Mouse (Mus musculus): ENCODE data around the gene Ptar1. TPM values are rescaled to one million over a fixed set of nuclear protein-coding genes. Genes with fewer than 3 reads are reported as not detected.
A peak's percentile ranks its signal among the peaks of the same experiment; 100 is the strongest.

Ptar1 gene
- total and polyA plus RNA-seq, 2 experiments from 2014 or later = 5.2 to 17.0 TPM

DNA sequence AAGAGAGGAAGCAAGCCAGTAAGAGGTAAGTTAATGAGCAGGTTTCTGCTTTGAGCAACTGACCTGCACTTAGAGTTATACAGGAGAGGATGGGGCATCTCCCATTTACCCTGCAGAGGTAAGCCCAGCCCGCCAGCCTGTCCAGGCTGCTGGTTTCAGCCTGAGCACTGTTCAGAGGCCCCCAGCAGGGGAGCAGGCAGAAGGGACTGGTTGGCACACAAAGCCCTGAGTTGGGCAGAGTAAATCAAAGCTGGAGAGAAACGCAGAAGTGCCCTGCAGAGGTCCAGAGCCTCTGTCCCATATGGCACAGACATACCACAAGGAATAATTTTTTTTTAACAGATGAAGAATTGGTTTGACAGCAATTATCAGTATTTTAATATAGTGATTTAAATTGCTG lies 76.8 kb downstream of the Ptar1 start:
- Histone ChIP-seq H3K9ac (replicated peaks; ENCODE audit: low read length) (no peak overlapping the region), H3K4me3 (ENCODE audit: low read length) (no peak overlapping the region), H3K27ac (peak overlapping the region; percentile 46; the same call in 1 of the 2 replicates), H3K4me2 (ENCODE audit: low read depth, low read length) (0 out of 2 replicates have a peak overlapping the region, but pooled peaks have one; percentile 8), H3K9me3 (ENCODE audit: low read length) (no peaks in the 10 kb centered on the region), H3K4me1 (ENCODE audit: insufficient read depth, low read length) (peaks cover 22% of the 10 kb centered on the region), H3K36me3 (ENCODE audit: insufficient read depth, low read length) (no peaks in the 10 kb centered on the region), H3K27me3 (ENCODE audit: insufficient read depth, low read length) (no peaks in the 10 kb centered on the region)
- WGBS = 30% methylated on average over 2 of the region's 2 CpGs
- DNase-seq (ENCODE audit: low spot score) = peak; percentile 39
- no peak for ATAC-seq
- TF ChIP-seq CTCF (IDR thresholded peaks at IDR 0.05; ENCODE audit: low read depth) = no peak

DNA sequence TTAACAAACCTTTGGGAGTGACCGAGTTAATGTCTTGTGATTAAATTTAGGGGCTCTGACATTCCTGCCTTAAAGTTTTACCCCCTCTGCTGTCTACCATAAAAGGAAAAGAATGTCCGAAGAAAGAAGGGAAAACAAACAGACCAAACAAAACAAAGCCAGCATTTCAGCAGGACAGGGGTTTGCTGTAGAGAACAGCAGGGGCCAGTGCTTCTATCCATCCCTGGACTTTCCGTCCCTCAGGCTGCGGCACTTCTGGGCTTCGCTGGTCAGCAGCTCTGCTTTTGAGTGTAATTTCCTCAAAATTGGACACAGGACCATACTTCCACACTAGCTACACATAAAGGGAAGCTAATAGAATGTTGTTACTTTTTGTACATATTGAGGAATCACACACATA lies 81.6 kb downstream of the Ptar1 start:
- ATAC-seq (no peak), DNase-seq (ENCODE audit: low spot score) (no peak)
- Histone ChIP-seq H3K27ac (no peak overlapping the region), H3K36me3 (ENCODE audit: insufficient read depth, low read length) (peaks cover 3% of the 10 kb centered on the region; the same call in 1 of the 2 replicates), H3K9me3 (ENCODE audit: low read length) (no peaks in the 10 kb centered on the region), H3K4me2 (ENCODE audit: low read depth, low read length) (no peak overlapping the region), H3K9ac (replicated peaks; ENCODE audit: low read length) (no peak overlapping the region), H3K27me3 (ENCODE audit: insufficient read depth, low read length) (no peaks in the 10 kb centered on the region), H3K4me3 (ENCODE audit: low read length) (no peak overlapping the region), H3K4me1 (ENCODE audit: insufficient read depth, low read length) (peaks cover 20% of the 10 kb centered on the region)
- TF ChIP-seq CTCF (IDR thresholded peaks at IDR 0.05; ENCODE audit: low read depth) = no peak
- 40% methylated on average over 5 of the region's 5 CpGs for WGBS

DNA sequence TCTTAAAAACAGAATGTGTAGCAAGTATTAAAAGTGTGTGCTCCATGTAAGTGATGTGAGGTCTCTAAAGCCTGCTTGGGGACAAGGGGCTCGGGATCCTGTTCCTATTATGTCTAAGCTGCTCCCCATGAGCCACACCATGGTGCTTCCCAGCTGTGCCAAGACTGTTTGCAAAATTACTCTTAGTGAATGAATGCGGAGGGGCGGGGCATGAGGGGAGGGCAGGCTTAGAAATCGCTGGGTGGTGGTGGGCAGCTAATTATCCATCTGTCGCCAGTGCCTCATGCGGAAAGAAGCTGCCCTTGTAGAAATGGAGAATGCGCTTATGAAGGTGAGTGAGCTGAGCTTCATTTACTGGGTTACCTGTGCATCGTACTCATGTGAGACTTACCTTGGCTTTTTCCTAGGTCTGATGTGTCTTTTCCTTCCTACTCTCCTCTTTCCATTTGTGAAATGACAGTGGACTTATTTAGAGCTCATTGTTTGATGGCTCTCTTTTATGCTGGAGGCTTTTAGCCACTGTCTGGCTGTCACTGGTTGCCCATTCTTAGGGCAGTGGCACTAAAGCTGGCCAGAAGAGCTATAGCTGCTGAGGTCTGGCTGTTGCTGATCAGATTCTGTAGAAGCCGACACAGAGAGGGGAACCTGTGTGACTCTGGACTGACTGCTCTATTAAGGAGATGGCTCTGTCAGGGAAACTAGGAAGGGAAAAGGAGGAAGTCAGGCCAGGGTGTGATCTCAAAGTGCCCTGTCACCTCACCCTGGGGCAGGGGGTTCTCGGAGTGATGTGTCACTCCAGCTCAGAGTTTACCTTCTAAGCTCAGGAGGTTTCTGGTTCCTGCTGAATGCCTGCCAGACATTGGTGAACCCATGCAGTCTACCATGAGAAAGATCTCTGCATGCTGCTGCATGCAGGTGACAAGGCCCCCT lies 83.5 kb downstream of the Ptar1 start:
- peak overlapping the region; percentile 65 for H3K27ac ChIP-seq
- ATAC-seq (peak; percentile 65), DNase-seq (ENCODE audit: low spot score) (peak; percentile 73)
- peaks cover 9% of the 10 kb centered on the region; the same call in 1 of the 2 replicates for H3K4me1 ChIP-seq (ENCODE audit: insufficient read depth, low read length)
- H3K9ac ChIP-seq (replicated peaks; ENCODE audit: low read length) = no peak overlapping the region
- 17% methylated on average over 10 of the region's 10 CpGs for WGBS
- no peak for TF ChIP-seq CTCF (IDR thresholded peaks at IDR 0.05; ENCODE audit: low read depth)
- H3K4me2 ChIP-seq (ENCODE audit: low read depth, low read length) = peak overlapping the region; percentile 19
- no peak overlapping the region for H3K4me3 ChIP-seq (ENCODE audit: low read length)
- H3K9me3 ChIP-seq (ENCODE audit: low read length) = no peaks in the 10 kb centered on the region
- H3K36me3 ChIP-seq (ENCODE audit: insufficient read depth, low read length) = peaks cover 3% of the 10 kb centered on the region; the same call in 1 of the 2 replicates
- no peaks in the 10 kb centered on the region for H3K27me3 ChIP-seq (ENCODE audit: insufficient read depth, low read length)

DNA sequence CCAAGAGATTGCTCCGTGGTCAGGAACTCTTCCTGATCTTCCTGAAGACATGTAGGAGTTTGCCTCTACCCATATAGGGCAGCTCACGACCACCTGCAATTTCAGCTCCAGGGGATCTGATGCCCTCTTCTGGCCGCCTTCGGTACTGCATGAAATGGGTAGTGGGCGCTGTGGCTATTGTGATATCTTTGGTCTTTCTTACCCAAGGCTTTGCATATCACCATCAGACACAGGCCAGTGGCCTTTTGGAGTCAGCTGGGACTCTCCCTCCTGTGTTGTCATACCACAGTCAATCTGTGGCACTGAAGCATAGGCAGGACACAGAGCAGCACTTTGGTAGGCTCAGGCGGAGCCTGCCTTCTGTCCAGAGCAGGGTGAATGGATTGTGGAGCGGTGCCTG lies 84.7 kb downstream of the Ptar1 start:
- Histone ChIP-seq H3K4me2 (ENCODE audit: low read depth, low read length) (no peak overlapping the region), H3K9me3 (ENCODE audit: low read length) (no peaks in the 10 kb centered on the region), H3K27me3 (ENCODE audit: insufficient read depth, low read length) (no peaks in the 10 kb centered on the region), H3K36me3 (ENCODE audit: insufficient read depth, low read length) (peaks cover 3% of the 10 kb centered on the region; the same call in 1 of the 2 replicates), H3K27ac (no peak overlapping the region), H3K4me1 (ENCODE audit: insufficient read depth, low read length) (peaks cover 9% of the 10 kb centered on the region; the same call in 1 of the 2 replicates), H3K4me3 (ENCODE audit: low read length) (no peak overlapping the region), H3K9ac (replicated peaks; ENCODE audit: low read length) (no peak overlapping the region)
- WGBS = 76% methylated on average over 7 of the region's 7 CpGs
- no peak for ATAC-seq
- no peak for DNase-seq (ENCODE audit: low spot score)
- TF ChIP-seq CTCF (IDR thresholded peaks at IDR 0.05; ENCODE audit: low read depth) = peak; percentile 60

DNA sequence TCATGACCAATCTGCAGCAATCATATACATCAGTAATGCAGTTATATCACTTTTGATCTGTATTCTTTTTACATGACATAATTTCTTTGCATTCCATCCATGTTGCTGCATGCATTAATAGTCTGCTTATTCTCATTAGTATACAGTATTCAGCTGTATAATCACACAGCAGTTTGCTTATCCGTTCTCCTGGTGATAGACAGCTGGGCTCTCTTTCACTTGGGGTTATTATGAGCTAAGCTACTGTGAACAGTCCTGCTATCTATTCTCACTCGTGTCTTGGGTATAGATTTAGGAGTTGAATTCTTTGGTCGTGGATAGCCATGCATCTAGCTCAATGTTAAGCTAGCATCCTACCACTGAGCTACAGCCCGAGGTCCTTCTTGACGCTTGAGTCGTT lies 88.1 kb downstream of the Ptar1 start:
- WGBS = 69% methylated on average over 6 of the region's 6 CpGs
- ATAC-seq = no peak
- no peak overlapping the region for H3K27ac ChIP-seq

DNA sequence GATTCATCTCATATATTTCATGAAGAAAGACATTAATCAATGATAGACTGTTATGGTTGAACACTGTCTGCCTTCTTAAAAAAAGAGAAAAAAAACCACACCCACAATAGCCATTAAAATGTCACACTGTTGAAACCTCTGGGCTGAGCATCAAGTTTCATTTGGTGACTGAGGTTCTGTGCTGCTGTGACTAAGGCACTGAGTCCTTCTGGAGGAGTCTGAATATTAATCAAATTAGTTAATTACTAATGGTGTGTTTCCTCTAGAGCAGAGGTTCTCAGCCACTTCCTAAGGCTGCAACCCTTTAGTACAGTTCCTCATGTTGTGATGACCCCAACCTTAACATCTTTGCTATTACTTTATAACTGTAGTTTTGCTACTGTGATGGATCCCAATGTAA lies 91.9 kb downstream of the Ptar1 start:
- TF ChIP-seq CTCF (IDR thresholded peaks at IDR 0.05; ENCODE audit: low read depth) = no peak
- no peaks in the 10 kb centered on the region for H3K27me3 ChIP-seq (ENCODE audit: insufficient read depth, low read length)
- H3K4me1 ChIP-seq (ENCODE audit: insufficient read depth, low read length) = peaks cover 5% of the 10 kb centered on the region; the same call in 1 of the 2 replicates
- no peak overlapping the region for H3K4me3 ChIP-seq (ENCODE audit: low read length)
- no peak overlapping the region for H3K9ac ChIP-seq (replicated peaks; ENCODE audit: low read length)
- no peak for ATAC-seq
- no peak for DNase-seq (ENCODE audit: low spot score)
- no peak overlapping the region for H3K27ac ChIP-seq
- H3K36me3 ChIP-seq (ENCODE audit: insufficient read depth, low read length) = no peaks in the 10 kb centered on the region
- H3K4me2 ChIP-seq (ENCODE audit: low read depth, low read length) = no peak overlapping the region
- no peaks in the 10 kb centered on the region for H3K9me3 ChIP-seq (ENCODE audit: low read length)

More for the DNA sequence above, 88.1 kb downstream of the Ptar1 start:
- Histone ChIP-seq H3K36me3 (ENCODE audit: insufficient read depth, low read length) (peaks cover 3% of the 10 kb centered on the region; the same call in 1 of the 2 replicates), H3K9me3 (ENCODE audit: low read length) (no peaks in the 10 kb centered on the region), H3K4me1 (ENCODE audit: insufficient read depth, low read length) (peaks cover 9% of the 10 kb centered on the region; the same call in 1 of the 2 replicates), H3K4me3 (ENCODE audit: low read length) (no peak overlapping the region), H3K27me3 (ENCODE audit: insufficient read depth, low read length) (no peaks in the 10 kb centered on the region), H3K4me2 (ENCODE audit: low read depth, low read length) (no peak overlapping the region), H3K9ac (replicated peaks; ENCODE audit: low read length) (no peak overlapping the region)
- TF ChIP-seq CTCF (IDR thresholded peaks at IDR 0.05; ENCODE audit: low read depth) = no peak
- DNase-seq (ENCODE audit: low spot score) = no peak

DNA sequence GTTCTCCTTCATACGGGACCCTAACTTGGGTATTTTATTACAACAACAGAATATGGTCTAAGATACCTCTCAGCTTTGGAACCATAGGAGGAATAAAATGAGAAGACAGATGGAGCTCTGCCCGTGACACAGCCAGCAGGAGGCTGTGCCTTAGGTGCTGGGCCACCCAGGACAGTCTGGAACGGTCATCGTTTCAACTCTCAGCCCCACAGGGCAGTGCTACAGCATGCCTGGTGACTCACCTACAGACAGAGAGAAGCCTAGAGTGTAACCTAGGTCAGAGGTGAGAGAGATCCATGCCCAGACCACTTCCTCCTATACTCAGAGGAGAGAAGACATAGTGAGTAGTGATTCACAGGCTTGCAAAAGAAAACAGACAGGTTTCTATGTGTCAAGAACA lies 92.9 kb downstream of the Ptar1 start:
- H3K27ac ChIP-seq = no peak overlapping the region
- H3K9ac ChIP-seq (replicated peaks; ENCODE audit: low read length) = no peak overlapping the region
- no peaks in the 10 kb centered on the region for H3K36me3 ChIP-seq (ENCODE audit: insufficient read depth, low read length)
- no peak overlapping the region for H3K4me3 ChIP-seq (ENCODE audit: low read length)
- DNase-seq (ENCODE audit: low spot score) (no peak), ATAC-seq (no peak)
- H3K4me1 ChIP-seq (ENCODE audit: insufficient read depth, low read length) = peaks cover 5% of the 10 kb centered on the region; the same call in 1 of the 2 replicates
- 80% methylated on average over 4 of the region's 4 CpGs for WGBS
- no peaks in the 10 kb centered on the region for H3K27me3 ChIP-seq (ENCODE audit: insufficient read depth, low read length)
- no peak overlapping the region for H3K4me2 ChIP-seq (ENCODE audit: low read depth, low read length)
- H3K9me3 ChIP-seq (ENCODE audit: low read length) = no peaks in the 10 kb centered on the region
- TF ChIP-seq CTCF (IDR thresholded peaks at IDR 0.05; ENCODE audit: low read depth) = no peak

Other genes with a start within 250 kb of the Ptar1 start
- 2.5 and 3.2 TPM in 2 replicates for gene Mamdc2, start 239.0 kb upstream of the Ptar1 start, total RNA-seq (2014; rRNA removed)
- 4.0 and 4.3 TPM in 2 replicates for gene Mamdc2, start 239.0 kb upstream of the Ptar1 start, polyA plus RNA-seq (2015; fragmentation: Nextera tagmentation; extraction: Ambion mirVana)
- gene 1700028P14Rik, start 34.6 kb upstream of the Ptar1 start, total RNA-seq (2014; rRNA removed) = 2.5 and 6.2 TPM in 2 replicates
- 3.0 and 3.4 TPM in 2 replicates for gene 1700028P14Rik, start 34.6 kb upstream of the Ptar1 start, polyA plus RNA-seq (2015; fragmentation: Nextera tagmentation; extraction: Ambion mirVana)
- gene Apba1, start 71.5 kb downstream of the Ptar1 start, total RNA-seq (2014; rRNA removed) = 173 and 180 TPM in 2 replicates
- gene Apba1, start 71.5 kb downstream of the Ptar1 start, polyA plus RNA-seq (2015; fragmentation: Nextera tagmentation; extraction: Ambion mirVana) = 13.8 and 15.5 TPM in 2 replicates